Mouse (Mus musculus) ES-Bruce4 (cell line): ENCODE results near the gene Gtf2f2. TPM values are rescaled to one million over a fixed set of nuclear protein-coding genes. Genes with fewer than 3 reads are reported as not detected.

Experiments
- H3K27ac ChIP-seq: 2 replicates; pipeline ENCODE4 v1.5.1; 2012; ENCODE audit warnings: low read length, inconsistent platforms; ENCODE audit not compliant: insufficient read depth
- H3K27me3 ChIP-seq: 2 replicates; pipeline ENCODE4 v1.6.1; 2012; ENCODE audit warnings: mild to moderate bottlenecking, low read length, inconsistent platforms; ENCODE audit not compliant: control insufficient read depth, poor library complexity, insufficient read depth, severe bottlenecking
- H3K36me3 ChIP-seq: 2 replicates; pipeline ENCODE4 v1.6.1; 2012; ENCODE audit warnings: inconsistent platforms, mild to moderate bottlenecking, low read length, moderate library complexity; ENCODE audit not compliant: control insufficient read depth, poor library complexity, insufficient read depth, severe bottlenecking
- H3K4me1 ChIP-seq: one replicate; pipeline ENCODE4 v1.8.1; 2011; ENCODE audit warnings: low read length; ENCODE audit not compliant: control insufficient read depth, insufficient read depth
- H3K4me3 ChIP-seq: 2 replicates; pipeline ENCODE4 v1.5.1; 2011; ENCODE audit warnings: low read depth, mild to moderate bottlenecking, low read length
- H3K9ac ChIP-seq: 2 replicates; pipeline ENCODE4 v1.6.1; 2012; ENCODE audit warnings: low read depth, mild to moderate bottlenecking, inconsistent platforms; ENCODE audit not compliant: poor library complexity, severe bottlenecking
- H3K9me3 ChIP-seq: replicated peaks from 2 replicates; pipeline ENCODE4 v1.6.1; 2012; ENCODE audit warnings: mild to moderate bottlenecking, low read length, inconsistent platforms; ENCODE audit not compliant: control insufficient read depth, poor library complexity, insufficient read depth, severe bottlenecking
- CTCF ChIP-seq: IDR thresholded peaks from one replicate; pipeline ENCODE4 v1.8.1; 2011; ENCODE audit warnings: low read depth, low read length
- EP300 ChIP-seq: IDR thresholded peaks from 2 replicates; pipeline ENCODE4 v1.6.1; 2011; ENCODE audit warnings: low read depth, low read length; ENCODE audit not compliant: insufficient read depth
- POLR2A ChIP-seq: IDR thresholded peaks from one replicate; pipeline ENCODE4 v1.8.1; 2011; ENCODE audit warnings: low read length; ENCODE audit not compliant: insufficient read depth
- polyA plus RNA-seq: library from polyadenylated mRNA; stranded (reverse); fragments of >200 nt; gene quantifications from 2 replicates; pipeline ENCODE4 v1.2.4, GENCODE M21; 2011; ENCODE audit warnings: low read depth; ENCODE audit not compliant: missing spikeins, insufficient read depth, insufficient read length

The Gtf2f2 gene
- polyA plus RNA-seq, 1 experiment = 53.3 TPM

- no peak overlapping the region for H3K27ac ChIP-seq
- TF ChIP-seq EP300 (no peak), CTCF (no peak), POLR2A (no peak)
- peaks cover 18% of the 10 kb centered on the region for H3K36me3 ChIP-seq
- no peak overlapping the region for H3K9ac ChIP-seq
- H3K4me3 ChIP-seq = no peak overlapping the region
- no peaks in the 10 kb centered on the region for H3K27me3 ChIP-seq
- H3K9me3 ChIP-seq = no peaks in the 10 kb centered on the region; the same call in 1 of the 2 replicates
- H3K4me1 ChIP-seq = no peaks in the 10 kb centered on the region
These were observed 108.7 kb downstream of the Gtf2f2 start for GRCm38 (mm10) chr14:75902013-75902412.

GRCm38 (mm10) chr14:75900793-75901499 is 109.7 kb downstream of the Gtf2f2 start:
- Histone ChIP-seq H3K36me3 (peaks cover 17% of the 10 kb centered on the region), H3K9ac (no peak overlapping the region), H3K27ac (no peak overlapping the region), H3K4me1 (no peaks in the 10 kb centered on the region), H3K4me3 (no peak overlapping the region), H3K9me3 (no peaks in the 10 kb centered on the region; the same call in 1 of the 2 replicates), H3K27me3 (no peaks in the 10 kb centered on the region)
- TF ChIP-seq POLR2A (no peak), CTCF (no peak), EP300 (no peak)

DNA sequence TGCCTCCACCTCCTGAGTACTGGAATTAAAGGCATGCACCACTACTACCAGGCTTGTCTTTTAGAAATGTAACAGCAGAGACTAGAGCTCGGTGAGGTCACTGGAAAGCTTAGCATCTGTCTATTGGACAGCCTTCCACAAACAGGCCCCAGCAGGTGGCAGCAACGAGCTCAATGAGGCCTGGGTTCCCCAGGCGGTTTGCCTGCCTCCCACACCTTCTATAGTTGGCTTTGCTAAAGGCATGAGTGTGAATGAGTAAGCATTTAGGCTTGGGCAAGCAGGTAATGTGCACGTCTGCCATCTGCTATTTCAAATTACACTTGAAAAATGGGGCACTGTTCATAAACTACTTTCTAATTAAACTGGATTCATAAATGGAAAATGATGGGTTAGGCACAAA is 111.1 kb downstream of the Gtf2f2 start:
- H3K27ac ChIP-seq = no peak overlapping the region

DNA sequence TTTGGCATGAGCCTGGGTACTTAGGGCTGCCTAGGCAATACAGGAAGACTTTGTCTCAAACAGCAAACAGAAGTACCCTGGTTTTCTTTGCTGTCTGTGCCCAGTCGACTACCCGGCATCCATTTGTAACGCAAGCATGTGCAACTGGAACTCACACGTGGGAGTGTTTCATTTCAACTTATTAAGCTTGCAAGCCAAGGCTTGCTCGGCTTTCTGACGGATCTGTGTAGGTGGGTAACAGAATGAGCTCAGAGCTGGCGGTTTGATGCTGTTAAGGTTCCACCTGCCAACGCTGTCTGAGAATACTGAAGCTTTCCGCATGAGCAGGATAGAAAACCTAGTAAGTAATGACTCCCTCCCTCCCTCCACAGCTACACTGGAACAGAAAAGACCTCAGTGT is 118.5 kb downstream of the Gtf2f2 start:
- Histone ChIP-seq H3K4me1 (no peaks in the 10 kb centered on the region), H3K9ac (no peak overlapping the region), H3K27ac (no peak overlapping the region), H3K4me3 (no peak overlapping the region), H3K36me3 (peaks cover 8% of the 10 kb centered on the region; the same call in 1 of the 2 replicates), H3K9me3 (no peaks in the 10 kb centered on the region; the same call in 1 of the 2 replicates), H3K27me3 (no peaks in the 10 kb centered on the region)
- TF ChIP-seq POLR2A = no peak
- TF ChIP-seq EP300 = no peak
- TF ChIP-seq CTCF = no peak

More for the DNA sequence above, 111.1 kb downstream of the Gtf2f2 start:
- Histone ChIP-seq H3K36me3 (peaks cover 13% of the 10 kb centered on the region), H3K4me1 (no peaks in the 10 kb centered on the region), H3K4me3 (no peak overlapping the region), H3K9ac (no peak overlapping the region), H3K27me3 (no peaks in the 10 kb centered on the region), H3K9me3 (no peaks in the 10 kb centered on the region)
- TF ChIP-seq CTCF = peak; percentile 82
- TF ChIP-seq POLR2A = no peak

GRCm38 (mm10) chr14:75883873-75884272 is 126.8 kb downstream of the Gtf2f2 start:
- H3K27ac ChIP-seq = no peak overlapping the region
- peaks cover 6% of the 10 kb centered on the region for H3K4me1 ChIP-seq
- no peak overlapping the region for H3K4me3 ChIP-seq
- no peak overlapping the region for H3K9ac ChIP-seq
- no peak for TF ChIP-seq POLR2A
- no peak for TF ChIP-seq CTCF
- TF ChIP-seq EP300 = no peak
- no peaks in the 10 kb centered on the region for H3K9me3 ChIP-seq
- no peaks in the 10 kb centered on the region for H3K27me3 ChIP-seq
- no peaks in the 10 kb centered on the region for H3K36me3 ChIP-seq

DNA sequence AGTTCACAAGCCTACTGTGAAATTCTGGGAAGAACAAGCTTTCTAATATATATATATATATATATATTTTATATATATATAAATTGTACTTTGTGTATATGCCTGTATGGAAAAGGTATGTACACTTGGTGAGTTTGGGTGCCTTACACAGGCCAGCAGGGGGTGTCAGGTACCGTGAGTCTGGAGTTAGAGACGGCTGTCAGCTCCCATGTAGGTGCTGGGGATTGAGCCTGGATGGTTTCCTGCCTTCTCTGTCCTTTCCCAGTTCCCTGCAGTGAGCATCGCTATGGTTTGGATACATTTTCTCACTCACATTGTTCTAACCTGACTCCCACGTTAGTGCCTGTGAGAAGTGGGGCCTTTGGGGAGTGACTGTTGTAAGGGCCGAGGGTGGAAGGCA is 127.3 kb downstream of the Gtf2f2 start:
- H3K27ac ChIP-seq = no peak overlapping the region
- no peak overlapping the region for H3K9ac ChIP-seq
- TF ChIP-seq POLR2A (no peak), EP300 (no peak), CTCF (peak; percentile 50)
- H3K4me1 ChIP-seq = peaks cover 6% of the 10 kb centered on the region
- H3K27me3 ChIP-seq = no peaks in the 10 kb centered on the region
- H3K36me3 ChIP-seq = no peaks in the 10 kb centered on the region
- H3K4me3 ChIP-seq = no peak overlapping the region
- H3K9me3 ChIP-seq = no peaks in the 10 kb centered on the region
